Mouse (Mus musculus) embryonic facial prominence, embryonic 13.5 days (tissue): ENCODE results near the gene Fam178b. TPM values are rescaled to one million over a fixed set of nuclear protein-coding genes. Genes with fewer than 3 reads are reported as not detected.

Experiments
- ATAC-seq: fragments of 200-750 bp; cut with Nextera tagmentation; 2 replicates; pipeline ENCODE4 v1.8.0; 2017; ENCODE audit warnings: low read depth; ENCODE audit not compliant: insufficient number of reproducible peaks, insufficient read depth, low FRiP score, low TSS enrichment
- H3K27ac ChIP-seq: fragments of 300-500 bp; sonication (generic); 2 replicates; pipeline ENCODE4 v1.5.1; 2015; ENCODE audit warnings: moderate library complexity, mild to moderate bottlenecking, inconsistent platforms
- H3K27me3 ChIP-seq: fragments of 300-500 bp; sonication (generic); 2 replicates; pipeline ENCODE4 v1.6.1; 2015; ENCODE audit warnings: mild to moderate bottlenecking, inconsistent platforms
- H3K36me3 ChIP-seq: fragments of 300-500 bp; sonication (generic); 2 replicates; pipeline ENCODE4 v1.6.1; 2015; ENCODE audit warnings: mild to moderate bottlenecking, inconsistent platforms
- H3K4me1 ChIP-seq: fragments of 300-500 bp; sonication (generic); 2 replicates; pipeline ENCODE4 v1.6.1; 2015; ENCODE audit warnings: inconsistent platforms
- H3K4me2 ChIP-seq: fragments of 300-500 bp; sonication (generic); 2 replicates; pipeline ENCODE4 v1.6.1; 2015; ENCODE audit warnings: moderate library complexity, mild to moderate bottlenecking, inconsistent platforms
- H3K4me3 ChIP-seq: fragments of 300-500 bp; sonication (generic); 2 replicates; pipeline ENCODE4 v1.5.1; 2015; ENCODE audit warnings: mild to moderate bottlenecking, inconsistent platforms
- H3K9ac ChIP-seq: fragments of 300-500 bp; sonication (generic); 2 replicates; pipeline ENCODE4 v1.6.1; 2015; ENCODE audit warnings: mild to moderate bottlenecking, inconsistent platforms
- H3K9me3 ChIP-seq: fragments of 300-500 bp; sonication (generic); 2 replicates; pipeline ENCODE4 v1.6.1; 2016; ENCODE audit warnings: inconsistent platforms
- WGBS: fragments of 180-500 bp; shearing (Covaris S2); methylation state at CpG from one replicate; pipeline ENCODE4 v1.1.7; 2015; ENCODE audit warnings: mixed read lengths; 5-methylcytosine and 5-hydroxymethylcytosine counted together
- polyA plus RNA-seq: library from polyadenylated mRNA; unstranded; fragments of >200 nt; fragmentation: Nextera tagmentation; extraction: Ambion mirVana; gene quantifications from 2 replicates; pipeline ENCODE4 v1.2.1, GENCODE M21; 2015

Gene Fam178b
- polyA plus RNA-seq, 1 experiment from 2014 or later = 0.81 TPM

DNA sequence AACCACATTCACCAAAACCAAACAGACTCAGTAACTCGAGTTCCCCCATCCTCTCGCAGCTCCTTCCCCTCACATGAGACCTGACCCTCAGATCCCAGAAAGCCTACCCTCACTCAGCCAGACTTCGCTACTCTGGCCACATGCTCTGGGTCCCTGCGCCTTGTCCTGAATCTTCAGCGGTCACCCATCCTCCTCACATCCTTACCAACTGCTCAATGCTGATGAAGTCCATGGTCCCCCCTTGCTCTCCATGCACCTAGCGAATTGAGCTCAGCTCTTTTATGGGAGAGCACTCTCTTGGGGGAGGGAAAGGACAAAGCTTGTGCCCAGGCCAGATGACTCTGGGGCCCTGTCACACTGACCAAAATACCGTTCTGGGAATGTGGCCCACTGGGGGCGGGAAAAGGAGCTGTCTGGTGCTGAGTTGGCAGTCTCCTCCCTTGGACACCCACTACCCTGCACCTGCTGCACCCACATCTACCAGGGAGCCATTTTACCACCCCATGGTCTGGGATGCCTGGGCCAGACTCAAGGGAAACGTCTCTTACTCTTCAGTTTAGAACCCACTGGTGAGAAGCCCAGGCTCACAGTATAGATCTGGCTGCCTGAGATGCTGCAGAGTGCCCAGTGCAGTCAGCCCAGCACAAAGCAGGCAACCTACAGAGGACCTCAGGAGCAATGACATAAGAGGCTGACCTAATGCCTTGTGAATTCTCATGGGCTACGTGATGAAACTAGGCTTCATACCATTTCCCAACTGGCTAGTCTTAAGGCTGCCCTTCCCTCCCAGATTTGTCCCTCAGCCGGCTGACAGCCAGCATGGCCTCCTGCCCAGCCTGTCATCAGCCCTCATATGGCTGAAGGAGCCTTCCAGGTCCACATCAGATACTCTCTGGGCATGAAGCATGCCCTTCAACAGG, 147.2 kb downstream of the Fam178b start:
- Histone ChIP-seq H3K36me3 (peaks cover 38% of the 10 kb centered on the region), H3K4me1 (0 out of 2 replicates have a peak, but pooled peaks cover 13% of the 10 kb centered on the region), H3K27ac (no peak overlapping the region), H3K4me3 (no peak overlapping the region), H3K9me3 (no peaks in the 10 kb centered on the region), H3K4me2 (no peak overlapping the region), H3K9ac (no peak overlapping the region), H3K27me3 (no peaks in the 10 kb centered on the region)
- ATAC-seq = no peak
- WGBS = 82% methylated on average over 11 of the region's 11 CpGs

DNA sequence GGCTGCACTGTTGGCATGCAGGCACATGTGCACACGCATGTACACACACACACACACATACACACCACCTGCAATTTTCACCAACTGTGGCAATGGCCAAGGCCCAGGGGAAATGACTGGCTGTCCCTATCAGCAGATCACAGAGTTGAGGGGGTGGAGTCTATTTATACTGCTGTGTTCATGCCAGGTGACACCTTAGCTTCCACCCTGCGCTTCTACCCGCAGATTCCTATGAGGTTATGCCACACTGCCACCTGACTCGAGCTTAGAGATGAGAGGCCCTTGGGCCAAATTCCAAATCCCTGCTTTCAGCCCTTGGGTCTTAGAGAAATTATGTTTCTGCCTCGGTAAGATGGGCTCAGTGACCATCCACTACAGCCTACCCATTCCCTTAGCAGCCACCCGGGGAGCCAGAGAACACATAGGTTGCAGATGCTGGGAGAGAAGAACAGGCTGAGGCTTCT, 148.4 kb downstream of the Fam178b start:
- Histone ChIP-seq H3K9ac (no peak overlapping the region), H3K27ac (no peak overlapping the region), H3K27me3 (no peaks in the 10 kb centered on the region), H3K9me3 (no peaks in the 10 kb centered on the region), H3K4me1 (0 out of 2 replicates have a peak, but pooled peaks cover 13% of the 10 kb centered on the region), H3K4me2 (no peak overlapping the region), H3K4me3 (no peak overlapping the region), H3K36me3 (peaks cover 27% of the 10 kb centered on the region)
- ATAC-seq = no peak
- WGBS = 78% methylated on average over 6 of the region's 6 CpGs

DNA sequence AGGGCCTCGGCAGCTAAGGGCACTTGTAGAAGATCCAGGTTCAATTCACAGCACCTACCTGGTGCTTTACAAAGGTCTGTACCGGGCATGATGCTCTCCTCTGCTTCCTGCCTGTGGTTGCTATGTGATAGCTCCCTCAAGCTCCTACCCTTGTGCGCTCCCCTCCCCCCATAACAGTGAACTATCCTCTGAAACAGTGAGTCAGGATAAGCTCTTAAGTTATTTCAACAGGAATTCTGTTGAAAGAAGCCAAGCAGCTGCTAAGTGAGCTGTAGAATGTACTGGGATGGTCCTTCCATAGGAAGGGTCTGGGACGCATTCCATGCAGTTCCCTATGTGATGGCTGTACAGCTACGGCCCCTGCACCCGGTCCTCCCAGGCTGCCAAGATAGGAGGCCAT, 149.4 kb downstream of the Fam178b start:
- WGBS = 71% methylated on average over 6 of the region's 6 CpGs
- Histone ChIP-seq H3K9ac (no peak overlapping the region), H3K36me3 (peaks cover 19% of the 10 kb centered on the region), H3K4me2 (no peak overlapping the region), H3K27ac (peak overlapping the region; percentile 51; the same call in 1 of the 2 replicates), H3K4me1 (peaks cover 13% of the 10 kb centered on the region; the same call in 1 of the 2 replicates), H3K27me3 (no peaks in the 10 kb centered on the region), H3K9me3 (no peaks in the 10 kb centered on the region), H3K4me3 (no peak overlapping the region)
- no peak for ATAC-seq

- ATAC-seq = no peak
- Histone ChIP-seq H3K9me3 (no peaks in the 10 kb centered on the region), H3K4me1 (peaks cover 16% of the 10 kb centered on the region; the same call in 1 of the 2 replicates), H3K4me3 (no peak overlapping the region), H3K27ac (no peak overlapping the region), H3K9ac (no peak overlapping the region), H3K27me3 (no peaks in the 10 kb centered on the region), H3K36me3 (peaks cover 18% of the 10 kb centered on the region), H3K4me2 (no peak overlapping the region)
- WGBS = 93% methylated on average over 12 of the region's 12 CpGs
Measured at GRCm38 (mm10) chr1:36531461-36531860, 151.5 kb downstream of the Fam178b start.

- Histone ChIP-seq H3K4me2 (no peak overlapping the region), H3K27me3 (no peaks in the 10 kb centered on the region)
- WGBS = 84% methylated on average over 7 of the region's 7 CpGs
Measured at GRCm38 (mm10) chr1:36530962-36531361, 152.0 kb downstream of the Fam178b start.

GRCm38 (mm10) chr1:36530485-36530884, 152.5 kb downstream of the Fam178b start:
- Histone ChIP-seq H3K4me2 (no peak overlapping the region), H3K27me3 (no peaks in the 10 kb centered on the region), H3K4me3 (no peak overlapping the region), H3K4me1 (peaks cover 16% of the 10 kb centered on the region; the same call in 1 of the 2 replicates), H3K9ac (no peak overlapping the region), H3K9me3 (no peaks in the 10 kb centered on the region), H3K36me3 (peaks cover 27% of the 10 kb centered on the region), H3K27ac (no peak overlapping the region)
- ATAC-seq = no peak
- WGBS = 71% methylated on average over 8 of the region's 8 CpGs

More at GRCm38 (mm10) chr1:36530962-36531361, 152.0 kb downstream of the Fam178b start:
- no peak overlapping the region for H3K27ac ChIP-seq
- H3K36me3 ChIP-seq = peaks cover 22% of the 10 kb centered on the region
- ATAC-seq = no peak
- H3K9ac ChIP-seq = no peak overlapping the region
- H3K9me3 ChIP-seq = no peaks in the 10 kb centered on the region
- H3K4me3 ChIP-seq = no peak overlapping the region
- peaks cover 16% of the 10 kb centered on the region; the same call in 1 of the 2 replicates for H3K4me1 ChIP-seq

DNA sequence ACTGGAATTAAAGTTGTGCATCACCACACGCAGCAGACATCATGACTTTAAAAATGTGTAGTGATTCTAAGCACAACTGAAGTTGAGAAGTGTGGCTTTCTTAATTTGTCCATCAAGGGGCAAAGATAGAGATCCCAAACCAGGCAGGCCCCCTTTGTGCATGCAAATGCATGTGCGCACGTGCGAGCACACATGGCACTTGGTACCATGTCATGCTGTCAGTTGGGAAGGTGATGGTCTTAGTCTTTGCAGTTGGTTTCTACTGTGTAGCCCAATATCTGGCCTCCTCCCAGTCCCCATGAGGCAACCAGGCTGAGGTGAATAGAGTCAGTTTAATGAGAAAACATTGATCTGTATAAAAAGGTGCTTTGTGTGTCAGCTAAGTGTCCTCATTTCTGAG, 153.1 kb downstream of the Fam178b start:
- Histone ChIP-seq H3K36me3 (peaks cover 33% of the 10 kb centered on the region), H3K9me3 (no peaks in the 10 kb centered on the region), H3K27me3 (no peaks in the 10 kb centered on the region), H3K9ac (no peak overlapping the region), H3K4me1 (peaks cover 16% of the 10 kb centered on the region; the same call in 1 of the 2 replicates), H3K4me2 (no peak overlapping the region), H3K4me3 (no peak overlapping the region), H3K27ac (no peak overlapping the region)
- no peak for ATAC-seq
- 93% methylated on average over 4 of the region's 4 CpGs for WGBS

DNA sequence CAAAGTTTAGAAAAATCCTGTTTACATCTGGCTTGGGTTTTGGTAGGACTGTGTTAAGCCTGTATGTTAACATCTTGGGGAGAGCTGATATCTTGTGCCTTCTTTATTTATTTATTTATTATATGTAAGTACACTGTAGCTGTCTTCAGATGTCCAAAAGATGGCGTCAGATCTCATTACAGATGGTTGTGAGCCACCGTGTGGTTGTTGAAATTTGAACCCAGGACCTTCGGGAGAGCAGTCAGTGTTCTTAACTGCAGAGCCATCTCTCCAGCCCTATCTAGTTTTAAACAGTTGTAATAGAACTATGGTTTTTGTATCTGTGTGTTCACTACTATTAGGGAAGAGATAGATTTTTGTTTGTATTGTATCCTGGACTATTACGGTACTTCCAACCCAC, 153.7 kb downstream of the Fam178b start:
- H3K9me3 ChIP-seq = no peaks in the 10 kb centered on the region
- H3K4me1 ChIP-seq = peaks cover 13% of the 10 kb centered on the region; the same call in 1 of the 2 replicates
- no peak overlapping the region for H3K4me3 ChIP-seq
- peaks cover 39% of the 10 kb centered on the region for H3K36me3 ChIP-seq
- H3K27me3 ChIP-seq = no peaks in the 10 kb centered on the region
- no peak for ATAC-seq
- H3K27ac ChIP-seq = no peak overlapping the region
- 78% methylated on average over 4 of the region's 4 CpGs for WGBS
- no peak overlapping the region for H3K4me2 ChIP-seq
- H3K9ac ChIP-seq = no peak overlapping the region

DNA sequence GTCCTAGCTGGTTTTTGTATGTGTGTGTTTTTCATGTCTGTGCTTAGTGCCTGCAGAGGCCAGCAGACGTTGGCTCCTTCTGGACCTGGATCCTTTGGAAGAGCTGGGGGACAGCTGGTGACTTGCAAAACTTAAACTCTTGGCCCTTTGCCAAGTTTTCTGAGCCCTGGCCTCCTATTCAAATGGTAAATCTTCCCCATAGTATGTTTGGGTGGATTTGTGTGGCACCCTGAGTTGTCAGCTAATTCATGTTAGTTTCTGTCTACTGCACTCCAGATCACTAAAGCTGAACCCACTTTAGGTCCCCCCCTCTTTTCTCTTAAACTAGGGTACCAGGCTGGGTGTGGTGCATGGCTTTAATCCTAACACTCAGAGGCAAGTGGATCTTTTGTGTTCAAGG, 154.6 kb downstream of the Fam178b start:
- no peaks in the 10 kb centered on the region for H3K9me3 ChIP-seq
- no peak overlapping the region for H3K9ac ChIP-seq
- ATAC-seq = no peak
- H3K4me3 ChIP-seq = no peak overlapping the region
- H3K27me3 ChIP-seq = no peaks in the 10 kb centered on the region
- 25% methylated on average over 1 of the region's 1 CpGs for WGBS
- H3K4me2 ChIP-seq = no peak overlapping the region
- peak overlapping the region; percentile 44; the same call in 1 of the 2 replicates for H3K27ac ChIP-seq
- H3K36me3 ChIP-seq = peaks cover 48% of the 10 kb centered on the region
- H3K4me1 ChIP-seq = peaks cover 4% of the 10 kb centered on the region; the same call in 1 of the 2 replicates

GRCm38 (mm10) chr1:36526903-36527302, 156.1 kb downstream of the Fam178b start:
- Histone ChIP-seq H3K4me3 (no peak overlapping the region), H3K9me3 (no peaks in the 10 kb centered on the region), H3K9ac (no peak overlapping the region), H3K4me1 (peaks cover 4% of the 10 kb centered on the region; the same call in 1 of the 2 replicates), H3K36me3 (peaks cover 62% of the 10 kb centered on the region), H3K4me2 (no peak overlapping the region), H3K27ac (no peak overlapping the region), H3K27me3 (no peaks in the 10 kb centered on the region)
- 91% methylated on average over 10 of the region's 10 CpGs for WGBS
- ATAC-seq = no peak

GRCm38 (mm10) chr1:36525774-36526173, 157.2 kb downstream of the Fam178b start:
- 86% methylated on average over 12 of the region's 12 CpGs for WGBS
- Histone ChIP-seq H3K4me1 (peaks cover 4% of the 10 kb centered on the region; the same call in 1 of the 2 replicates), H3K9me3 (no peaks in the 10 kb centered on the region), H3K4me2 (no peak overlapping the region), H3K27me3 (no peaks in the 10 kb centered on the region), H3K36me3 (peaks cover 64% of the 10 kb centered on the region), H3K27ac (no peak overlapping the region), H3K4me3 (no peak overlapping the region), H3K9ac (no peak overlapping the region)
- no peak for ATAC-seq

DNA sequence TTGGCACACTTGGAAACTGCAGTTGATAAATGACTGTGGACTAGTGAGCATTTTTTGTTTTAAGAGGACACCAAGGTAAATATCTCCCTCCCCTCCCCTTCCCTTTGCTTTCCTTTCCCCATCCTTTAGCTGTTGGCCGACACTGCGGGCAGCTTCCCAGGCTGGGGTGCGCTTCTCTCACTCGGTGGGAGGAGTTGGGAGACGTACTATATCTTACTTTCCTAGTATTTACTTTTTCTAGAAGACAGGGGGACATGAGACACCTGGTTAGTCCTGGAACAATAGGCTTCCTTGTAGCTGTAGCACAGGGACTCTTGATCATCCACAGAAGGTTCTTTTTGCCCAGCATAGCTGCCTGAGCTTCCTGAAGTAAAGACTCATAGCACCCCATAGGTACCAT, 158.9 kb downstream of the Fam178b start:
- 89% methylated on average over 5 of the region's 5 CpGs for WGBS
- Histone ChIP-seq H3K9ac (no peak overlapping the region), H3K4me2 (no peak overlapping the region), H3K27me3 (no peaks in the 10 kb centered on the region), H3K9me3 (no peaks in the 10 kb centered on the region), H3K4me3 (no peak overlapping the region), H3K4me1 (peaks cover 4% of the 10 kb centered on the region; the same call in 1 of the 2 replicates), H3K27ac (no peak overlapping the region), H3K36me3 (peaks cover 81% of the 10 kb centered on the region)
- no peak for ATAC-seq
